Mouse (Mus musculus): ENCODE results near the gene Fancg. TPM values are rescaled to one million over a fixed set of nuclear protein-coding genes. Genes with fewer than 3 reads are reported as not detected.
"Not testable (repeated sequence)": the region's sequence is repeated elsewhere in the genome, so short reads cannot be mapped to it uniquely, and the experiment has no call there.

Gene Fancg
- total and polyA plus RNA-seq, 3 experiments = 11.4 to 24.6 TPM; not detected in 1

DNA sequence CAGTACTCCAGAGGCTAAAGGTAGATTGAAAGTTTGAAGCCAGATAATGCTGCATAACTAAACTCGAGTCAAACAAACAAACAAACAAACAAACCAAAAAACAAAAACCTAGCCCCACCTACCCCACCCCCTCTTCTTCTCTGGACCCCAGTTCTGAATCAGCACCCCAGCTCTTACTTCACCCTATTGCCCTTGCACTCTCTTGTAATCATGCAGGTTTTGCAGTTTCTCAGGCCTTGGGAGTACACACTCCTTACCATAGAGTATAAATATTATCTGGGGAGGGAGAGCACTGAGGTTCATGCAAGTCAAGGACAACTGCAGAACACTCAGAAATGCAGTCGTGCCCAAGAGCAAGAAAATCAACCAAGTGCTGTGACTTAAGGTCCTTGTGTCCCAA lies 9.0 kb downstream of the Fancg start:
- H3K27ac ChIP-seq (ENCODE audit: control insufficient read depth, low read depth, low read length) = no peak overlapping the region
- no peaks in the 10 kb centered on the region for H3K27me3 ChIP-seq (ENCODE audit: control insufficient read depth in 1 of 2, insufficient read depth in 2 of 2, low read length in 2 of 2)
- H3K4me1 ChIP-seq (ENCODE audit: control insufficient read depth in 1 of 2, insufficient read depth in 2 of 2, low read length in 2 of 2) = peaks cover 3 to 13% of the 10 kb centered on the region in 2 experiments; a peak in 3 of 4 replicates
- TF ChIP-seq USF1 (IDR thresholded peaks at IDR 0.05; ENCODE audit: low read depth, low read length) = no peak
- no peak for TF ChIP-seq KAT2A (conservative IDR thresholded peaks at IDR 0.05; ENCODE audit: low read depth, low read length)
- TF ChIP-seq CHD2 (IDR thresholded peaks at IDR 0.05; ENCODE audit: low read length) = no peak
- TF ChIP-seq ZNF384 (IDR thresholded peaks at IDR 0.05; ENCODE audit: low read depth, low read length) = no peak; the same call in 1 of the 2 replicates
- no peak for TF ChIP-seq ZMIZ1 (IDR thresholded peaks at IDR 0.05; ENCODE audit: low read depth, low read length)
- no peak for TF ChIP-seq JUND (IDR thresholded peaks at IDR 0.05; ENCODE audit: low read depth, low read length)
- no peak for TF ChIP-seq TAL1 (IDR thresholded peaks at IDR 0.05; ENCODE audit: low read length)
- TF ChIP-seq MAZ (IDR thresholded peaks at IDR 0.05; ENCODE audit: low read depth, low read length) = no peak
- no peak for TF ChIP-seq TBP (IDR thresholded peaks at IDR 0.05; ENCODE audit: low read depth, low read length)
- no peak for TF ChIP-seq GATA1 (IDR thresholded peaks at IDR 0.05; ENCODE audit: low read depth, low read length)
- no peak for TF ChIP-seq BHLHE40 (IDR thresholded peaks at IDR 0.05; ENCODE audit: borderline replicate concordance, low read depth, low read length)
- TF ChIP-seq MYB (IDR thresholded peaks at IDR 0.05; ENCODE audit: low read depth, low read length) = no peak
- TF ChIP-seq ZC3H11A (IDR thresholded peaks at IDR 0.05; ENCODE audit: low read depth, low read length) = no peak
- no peak for TF ChIP-seq CTCF (IDR thresholded peaks at IDR 0.05 in 2 of 3, conservative IDR thresholded peaks at IDR 0.05 in 1 of 3; ENCODE audit: control insufficient read depth in 1 of 3, insufficient read depth in 1 of 3, low read depth in 2 of 3, low read length in 3 of 3, poor library complexity in 1 of 3, severe bottlenecking in 1 of 3)
- TF ChIP-seq MEF2A (IDR thresholded peaks at IDR 0.05; ENCODE audit: extremely low read depth, insufficient replicate concordance, low read depth, low read length, poor library complexity, severe bottlenecking) = no peak
- TF ChIP-seq ETS1 (IDR thresholded peaks at IDR 0.05; ENCODE audit: low read depth, low read length) = no peak
- no peak for TF ChIP-seq UBTF (IDR thresholded peaks at IDR 0.05; ENCODE audit: borderline replicate concordance, insufficient read depth, low read depth, low read length)
- TF ChIP-seq ELF1 (IDR thresholded peaks at IDR 0.05; ENCODE audit: low read depth, low read length) = no peak
- H3K9ac ChIP-seq (ENCODE audit: control insufficient read depth, low read depth, low read length, poor library complexity, severe bottlenecking) = no peak overlapping the region; the same call in 1 of the 2 replicates
- peaks cover 7 to 25% of the 10 kb centered on the region in 2 experiments for H3K36me3 ChIP-seq (ENCODE audit: control insufficient read depth in 1 of 2, insufficient read depth in 2 of 2, low read length in 2 of 2)
- no peak overlapping the region; a peak in 1 of 4 replicates for H3K4me3 ChIP-seq (ENCODE audit: control insufficient read depth in 1 of 2, insufficient read depth in 1 of 2, low read depth in 2 of 2, low read length in 2 of 2)
- no peaks in the 10 kb centered on the region for H3K9me3 ChIP-seq (replicated peaks; ENCODE audit: insufficient read depth, low read length)
- DNase-seq (ENCODE audit: low read depth, low spot score) = no peak
- H3K79me2 ChIP-seq (ENCODE audit: control insufficient read depth, insufficient read depth, low read length, poor library complexity) = peaks cover 32% of the 10 kb centered on the region

DNA sequence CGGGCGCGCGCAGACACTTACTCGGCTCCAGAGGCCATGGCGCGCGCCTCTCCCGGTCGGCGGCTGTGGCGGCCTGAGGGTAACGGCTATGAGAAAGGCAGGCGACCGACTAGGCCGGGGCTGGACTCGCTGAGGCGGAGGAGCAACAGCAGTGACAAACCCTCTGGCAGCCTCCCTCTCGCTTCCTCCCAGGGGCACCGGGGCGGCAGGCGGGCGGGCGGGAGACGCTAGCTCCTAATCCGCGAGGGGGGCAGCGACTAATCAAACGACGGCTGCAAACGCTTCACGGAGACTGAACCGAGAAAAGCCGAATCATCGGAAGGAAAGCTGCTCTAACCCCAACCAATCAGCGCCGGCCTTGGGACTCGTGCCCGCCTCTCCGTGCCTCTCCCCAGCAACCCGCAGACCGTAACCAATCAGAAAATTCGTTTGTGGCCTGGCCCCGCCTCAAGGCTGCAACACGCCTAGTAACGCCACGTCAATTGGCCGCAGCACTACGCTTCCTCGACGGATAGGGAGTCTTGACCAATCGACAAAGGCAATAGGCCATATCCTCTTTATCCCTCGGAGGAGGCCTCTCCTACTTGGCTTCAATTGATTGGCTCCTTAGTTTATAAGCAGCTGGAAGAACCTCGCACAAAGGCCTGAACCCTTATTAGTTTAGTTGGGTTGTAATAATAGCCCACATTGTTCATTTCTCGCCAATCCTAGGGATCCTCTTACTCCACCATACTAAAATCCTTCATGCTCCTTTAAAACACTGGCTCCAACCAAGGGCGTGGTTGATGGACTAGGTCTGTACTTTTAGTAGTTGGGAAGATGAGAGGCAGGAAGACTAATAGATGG lies 9.9 kb downstream of the Fancg start, which contains the start of gene Vcp:
Gene Vcp, minus strand, starts transcription at position 367 of the 846 bp plus-strand sequence.
- Histone ChIP-seq H3K9ac (ENCODE audit: control insufficient read depth, low read depth, low read length, poor library complexity, severe bottlenecking) (peak within 1 kb of the TSS; percentile 83), H3K27ac (ENCODE audit: control insufficient read depth, low read depth, low read length) (peak within 1 kb of the TSS; percentile 91), H3K36me3 (ENCODE audit: control insufficient read depth in 1 of 2, insufficient read depth in 2 of 2, low read length in 2 of 2) (peaks cover 11 to 25% of the 10 kb centered on the region in 2 experiments)
- peak; percentile 34; the same call in 1 of the 2 replicates for TF ChIP-seq RCOR1 (IDR thresholded peaks at IDR 0.05; ENCODE audit: low read depth, low read length)
- peak; percentile 57 for TF ChIP-seq KAT2A (conservative IDR thresholded peaks at IDR 0.05; ENCODE audit: low read depth, low read length)
- peak; percentile 68; the same call in 1 of the 2 replicates for TF ChIP-seq POLR2AphosphoS2 (IDR thresholded peaks at IDR 0.05; ENCODE audit: low read length)
- TF ChIP-seq MYC (IDR thresholded peaks at IDR 0.05; ENCODE audit: low read depth, low read length) = peak; percentile 43; the same call in 1 of the 2 replicates
- TF ChIP-seq SIN3A (IDR thresholded peaks at IDR 0.05; ENCODE audit: low read length) = peak; percentile 57
- peak; percentile 43 to 75; a peak in 2 of 4 replicates for TF ChIP-seq POLR2A (IDR thresholded peaks at IDR 0.05; ENCODE audit: control insufficient read depth in 1 of 2, insufficient read depth in 1 of 2, low read depth in 1 of 2, low read length in 2 of 2, poor library complexity in 1 of 2)
- peak; percentile 22; the same call in 1 of the 2 replicates for TF ChIP-seq ETS1 (IDR thresholded peaks at IDR 0.05; ENCODE audit: low read depth, low read length)
- TF ChIP-seq MAX (IDR thresholded peaks at IDR 0.05; ENCODE audit: low read length) = peak; percentile 61; the same call in 1 of the 2 replicates
- 0 out of 2 replicates have a peak, but pooled peaks have one; percentile 35 for TF ChIP-seq NRF1 (IDR thresholded peaks at IDR 0.05; ENCODE audit: insufficient read depth, low read depth, low read length, poor library complexity, severe bottlenecking)
- 0 out of 2 replicates have a peak, but pooled peaks have one; percentile 22 for TF ChIP-seq E2F4 (IDR thresholded peaks at IDR 0.05; ENCODE audit: borderline replicate concordance, low read depth, low read length)
- TF ChIP-seq TBP (IDR thresholded peaks at IDR 0.05; ENCODE audit: low read depth, low read length) = peak; percentile 88
- TF ChIP-seq USF1 (IDR thresholded peaks at IDR 0.05; ENCODE audit: low read depth, low read length) = peak; percentile 46; the same call in 1 of the 2 replicates
- TF ChIP-seq CHD2 (IDR thresholded peaks at IDR 0.05; ENCODE audit: low read length) = peak; percentile 95
- TF ChIP-seq HCFC1 (IDR thresholded peaks at IDR 0.05; ENCODE audit: low read depth, low read length) = peak; percentile 78
- peak; percentile 53 for TF ChIP-seq MXI1 (IDR thresholded peaks at IDR 0.05; ENCODE audit: low read depth, low read length)
- TF ChIP-seq ELF1 (IDR thresholded peaks at IDR 0.05; ENCODE audit: low read depth, low read length) = peak; percentile 50

More for the DNA sequence above, 9.9 kb downstream of the Fancg start, which contains the start of gene Vcp:
- peaks cover 3 to 13% of the 10 kb centered on the region in 2 experiments; a peak in 3 of 4 replicates for H3K4me1 ChIP-seq (ENCODE audit: control insufficient read depth in 1 of 2, insufficient read depth in 2 of 2, low read length in 2 of 2)
- H3K79me2 ChIP-seq (ENCODE audit: control insufficient read depth, insufficient read depth, low read length, poor library complexity) = peaks cover 34% of the 10 kb centered on the region
- not testable (repeated sequence) for H3K9me3 ChIP-seq (replicated peaks; ENCODE audit: insufficient read depth, low read length); H3K27me3 ChIP-seq (ENCODE audit: control insufficient read depth in 1 of 2, insufficient read depth in 2 of 2, low read length in 2 of 2)
- DNase-seq (ENCODE audit: low read depth, low spot score) = peak; percentile 99
- peak within 1 kb of the TSS; percentile 68 to 78 for H3K4me3 ChIP-seq (ENCODE audit: control insufficient read depth in 1 of 2, insufficient read depth in 1 of 2, low read depth in 2 of 2, low read length in 2 of 2)
